Mouse (Mus musculus) midbrain, embryonic 15.5 days (tissue): ENCODE data around the gene Syt16. TPM values are rescaled to one million over a fixed set of nuclear protein-coding genes. Genes with fewer than 3 reads are reported as not detected.

Experiments
- ATAC-seq: fragments of 200-750 bp; cut with Nextera tagmentation; replicated peaks from 2 replicates; pipeline ENCODE4 v1.8.0; 2017; ENCODE audit warnings: moderate TSS enrichment
- H3K27ac ChIP-seq: fragments of 300-500 bp; sonication (generic); 2 replicates; pipeline ENCODE4 v1.5.1; 2015; ENCODE audit warnings: mild to moderate bottlenecking, inconsistent platforms
- H3K27me3 ChIP-seq: fragments of 300-500 bp; sonication (generic); replicated peaks from 2 replicates; pipeline ENCODE4 v1.6.1; 2015; ENCODE audit warnings: inconsistent platforms
- H3K36me3 ChIP-seq: fragments of 300-500 bp; sonication (generic); replicated peaks from 2 replicates; pipeline ENCODE4 v1.6.1; 2015; ENCODE audit warnings: inconsistent platforms
- H3K4me1 ChIP-seq: fragments of 300-500 bp; sonication (generic); 2 replicates; pipeline ENCODE4 v1.6.1; 2015; ENCODE audit warnings: inconsistent platforms
- H3K4me2 ChIP-seq: fragments of 300-500 bp; sonication (generic); 2 replicates; pipeline ENCODE4 v1.6.1; 2015; ENCODE audit warnings: inconsistent platforms, mild to moderate bottlenecking, moderate library complexity
- H3K4me3 ChIP-seq: fragments of 300-500 bp; sonication (generic); 2 replicates; pipeline ENCODE4 v1.5.1; 2015; ENCODE audit warnings: mild to moderate bottlenecking, inconsistent platforms
- H3K9ac ChIP-seq: fragments of 300-500 bp; sonication (generic); 2 replicates; pipeline ENCODE4 v1.6.1; 2015; ENCODE audit warnings: mild to moderate bottlenecking, inconsistent platforms
- H3K9me3 ChIP-seq: fragments of 300-500 bp; sonication (generic); 2 replicates; pipeline ENCODE4 v1.6.1; 2016; ENCODE audit warnings: inconsistent platforms
- WGBS: fragments of 180-500 bp; shearing (Covaris S2); methylation state at CpG from one replicate; pipeline ENCODE4 v1.1.7; 2015; ENCODE audit warnings: mixed read lengths; 5-methylcytosine and 5-hydroxymethylcytosine counted together
- polyA plus RNA-seq: library from polyadenylated mRNA; unstranded; fragments of >200 nt; fragmentation: Nextera tagmentation; extraction: Ambion mirVana; gene quantifications from 2 replicates; pipeline ENCODE4 v1.2.1, GENCODE M21; 2015

Syt16 gene
- polyA plus RNA-seq = 85.4 and 91.2 TPM in 2 replicates

- Histone ChIP-seq H3K4me3 (peak within 1 kb of the TSS; percentile 78), H3K4me2 (peak within 1 kb of the TSS; percentile 74), H3K9ac (peak within 1 kb of the TSS; percentile 73), H3K27me3 (no peaks in the 10 kb centered on the region), H3K9me3 (no peaks in the 10 kb centered on the region), H3K27ac (peak within 1 kb of the TSS; percentile 85), H3K4me1 (peaks cover 21% of the 10 kb centered on the region), H3K36me3 (no peaks in the 10 kb centered on the region)
- ATAC-seq = peak; percentile 89
- WGBS = 1% methylated on average over 34 of the region's 67 CpGs
Observed at GRCm38 (mm10) chr12:73997297-73998127, at the start of gene Syt16. TSS of gene Syt16 (plus strand) at chr12:73997661.

- WGBS = 89% methylated on average over 4 of the region's 4 CpGs
- Histone ChIP-seq H3K9me3 (no peaks in the 10 kb centered on the region), H3K4me1 (peaks cover 9% of the 10 kb centered on the region), H3K36me3 (peaks cover 16% of the 10 kb centered on the region; the same call in 1 of the 2 replicates), H3K27me3 (0 out of 2 replicates have a peak, but pooled peaks cover 7% of the 10 kb centered on the region), H3K9ac (no peak overlapping the region), H3K4me3 (no peak overlapping the region), H3K4me2 (no peak overlapping the region), H3K27ac (no peak overlapping the region)
- no peak for ATAC-seq
Observed at GRCm38 (mm10) chr12:73948415-73948814, 49.0 kb upstream of the Syt16 start.

GRCm38 (mm10) chr12:73949318-73950058 is 48.0 kb upstream of the Syt16 start:
- Histone ChIP-seq H3K4me3 (peak overlapping the region; percentile 42), H3K9ac (peak overlapping the region; percentile 47), H3K4me2 (peak overlapping the region; percentile 81), H3K36me3 (peaks cover 9% of the 10 kb centered on the region; the same call in 1 of the 2 replicates), H3K27me3 (0 out of 2 replicates have a peak, but pooled peaks cover 7% of the 10 kb centered on the region), H3K9me3 (no peaks in the 10 kb centered on the region), H3K4me1 (peaks cover 13% of the 10 kb centered on the region), H3K27ac (0 out of 2 replicates have a peak overlapping the region, but pooled peaks have one; percentile 2)
- peak; percentile 89 for ATAC-seq
- 6% methylated on average over 46 of the region's 46 CpGs for WGBS

GRCm38 (mm10) chr12:73952879-73953278 is 44.6 kb upstream of the Syt16 start:
- H3K4me2 ChIP-seq = peak overlapping the region; percentile 49
- 5% methylated on average over 15 of the region's 15 CpGs for whole genome bisulfite sequencing
- 0 out of 2 replicates have a peak, but pooled peaks cover 7% of the 10 kb centered on the region for H3K27me3 ChIP-seq
- peaks cover 13% of the 10 kb centered on the region for H3K4me1 ChIP-seq
- H3K9ac ChIP-seq = no peak overlapping the region
- H3K36me3 ChIP-seq = no peaks in the 10 kb centered on the region
- no peak overlapping the region for H3K27ac ChIP-seq
- peak overlapping the region; percentile 27 for H3K4me3 ChIP-seq
- H3K9me3 ChIP-seq = no peaks in the 10 kb centered on the region
- ATAC-seq = peak; percentile 53; the same call in 1 of the 2 replicates

- H3K27ac ChIP-seq = no peak overlapping the region
- 0 out of 2 replicates have a peak, but pooled peaks cover 6% of the 10 kb centered on the region for H3K27me3 ChIP-seq
- WGBS = 50% methylated on average over 14 of the region's 14 CpGs
- peaks cover 13% of the 10 kb centered on the region for H3K4me1 ChIP-seq
- no peaks in the 10 kb centered on the region for H3K9me3 ChIP-seq
- H3K4me2 ChIP-seq = peak overlapping the region; percentile 49
- peak overlapping the region; percentile 27 for H3K4me3 ChIP-seq
- 0 out of 2 replicates have a peak overlapping the region, but pooled peaks have one; percentile 15 for H3K9ac ChIP-seq
- ATAC-seq = no peak
- H3K36me3 ChIP-seq = no peaks in the 10 kb centered on the region
Observed at GRCm38 (mm10) chr12:73953420-73954186, 43.9 kb upstream of the Syt16 start.

GRCm38 (mm10) chr12:73954785-73955184 is 42.7 kb upstream of the Syt16 start:
- H3K9me3 ChIP-seq = no peaks in the 10 kb centered on the region
- no peak overlapping the region for H3K9ac ChIP-seq
- H3K4me2 ChIP-seq = no peak overlapping the region
- ATAC-seq = no peak
- no peaks in the 10 kb centered on the region for H3K36me3 ChIP-seq
- no peak overlapping the region for H3K4me3 ChIP-seq
- H3K27me3 ChIP-seq = 0 out of 2 replicates have a peak, but pooled peaks cover 4% of the 10 kb centered on the region
- H3K27ac ChIP-seq = no peak overlapping the region
- WGBS = 84% methylated on average over 5 of the region's 5 CpGs
- H3K4me1 ChIP-seq = peaks cover 10% of the 10 kb centered on the region

- Histone ChIP-seq H3K9me3 (no peaks in the 10 kb centered on the region), H3K4me1 (peaks cover 9% of the 10 kb centered on the region), H3K27ac (no peak overlapping the region), H3K9ac (no peak overlapping the region), H3K36me3 (no peaks in the 10 kb centered on the region), H3K4me3 (no peak overlapping the region), H3K4me2 (no peak overlapping the region), H3K27me3 (no peaks in the 10 kb centered on the region)
- ATAC-seq = no peak
- WGBS = 90% methylated on average over 3 of the region's 3 CpGs
Observed at GRCm38 (mm10) chr12:73957676-73958075, 39.8 kb upstream of the Syt16 start.

GRCm38 (mm10) chr12:73958830-73959229 is 38.6 kb upstream of the Syt16 start:
- no peak overlapping the region for H3K4me3 ChIP-seq
- WGBS = 86% methylated on average over 2 of the region's 2 CpGs
- no peaks in the 10 kb centered on the region for H3K9me3 ChIP-seq
- H3K27me3 ChIP-seq = no peaks in the 10 kb centered on the region
- H3K4me2 ChIP-seq = no peak overlapping the region
- no peak overlapping the region for H3K9ac ChIP-seq
- H3K36me3 ChIP-seq = no peaks in the 10 kb centered on the region
- no peaks in the 10 kb centered on the region for H3K4me1 ChIP-seq
- no peak overlapping the region for H3K27ac ChIP-seq
- ATAC-seq = no peak

GRCm38 (mm10) chr12:73964291-73965281 is 32.9 kb upstream of the Syt16 start, which contains the start of gene Snapc1:
TSS of gene Snapc1 (plus strand) at chr12:73964481.
- 1% methylated on average over 60 of the region's 60 CpGs for WGBS
- peak; percentile 100 for ATAC-seq
- Histone ChIP-seq H3K9me3 (no peaks in the 10 kb centered on the region), H3K27ac (peak within 1 kb of the TSS; percentile 86), H3K4me2 (peak within 1 kb of the TSS; percentile 76), H3K4me3 (peak within 1 kb of the TSS; percentile 80), H3K27me3 (no peaks in the 10 kb centered on the region), H3K9ac (peak within 1 kb of the TSS; percentile 78), H3K36me3 (peaks cover 16% of the 10 kb centered on the region), H3K4me1 (peaks cover 17% of the 10 kb centered on the region)

GRCm38 (mm10) chr12:73969142-73969541 is 28.3 kb upstream of the Syt16 start:
- peaks cover 17% of the 10 kb centered on the region for H3K4me1 ChIP-seq
- 97% methylated on average over 8 of the region's 8 CpGs for WGBS
- H3K4me3 ChIP-seq = no peak overlapping the region
- H3K4me2 ChIP-seq = no peak overlapping the region
- H3K27me3 ChIP-seq = no peaks in the 10 kb centered on the region
- peaks cover 50% of the 10 kb centered on the region for H3K36me3 ChIP-seq
- no peak for ATAC-seq
- H3K27ac ChIP-seq = no peak overlapping the region
- H3K9me3 ChIP-seq = no peaks in the 10 kb centered on the region
- no peak overlapping the region for H3K9ac ChIP-seq

GRCm38 (mm10) chr12:73974584-73974983 is 22.9 kb upstream of the Syt16 start:
- no peak overlapping the region for H3K4me2 ChIP-seq
- no peaks in the 10 kb centered on the region for H3K27me3 ChIP-seq
- H3K4me1 ChIP-seq = no peaks in the 10 kb centered on the region
- H3K36me3 ChIP-seq = peaks cover 69% of the 10 kb centered on the region
- H3K9me3 ChIP-seq = no peaks in the 10 kb centered on the region
- no peak overlapping the region for H3K27ac ChIP-seq
- no peak for ATAC-seq
- H3K9ac ChIP-seq = no peak overlapping the region
- 95% methylated on average over 6 of the region's 6 CpGs for WGBS
- H3K4me3 ChIP-seq = no peak overlapping the region
